Mouse (Mus musculus): ENCODE measurements around the gene Josd2. TPM values are rescaled to one million over a fixed set of nuclear protein-coding genes. Genes with fewer than 3 reads are reported as not detected.
A peak's percentile ranks its signal among the peaks of the same experiment; 100 is the strongest.

Gene Josd2
- polyA plus RNA-seq, 1 experiment from 2014 or later = 27.9 TPM

- no peak overlapping the region for H3K4me3 ChIP-seq (replicated peaks; ENCODE audit: low read depth, low read length)
- no peak for ATAC-seq (ENCODE audit: low FRiP score, low TSS enrichment)
- WGBS = 80% methylated on average over 9 of the region's 9 CpGs
- no peak overlapping the region for H3K27ac ChIP-seq (replicated peaks; ENCODE audit: low read depth, low read length)
- no peaks in the 10 kb centered on the region for H3K27me3 ChIP-seq (ENCODE audit: control insufficient read depth, insufficient read depth, low read length)
- no peak for DNase-seq
- peaks cover 31% of the 10 kb centered on the region for H3K4me1 ChIP-seq (ENCODE audit: control insufficient read depth, insufficient read depth, low read length)
- H3K9me3 ChIP-seq (ENCODE audit: control insufficient read depth, low read length) = no peaks in the 10 kb centered on the region
- H3K36me3 ChIP-seq (ENCODE audit: control insufficient read depth, insufficient read depth, low read length) = 0 out of 2 replicates have a peak, but pooled peaks cover 9% of the 10 kb centered on the region
- H3K4me2 ChIP-seq (ENCODE audit: low read length) = no peak overlapping the region
- H3K9ac ChIP-seq (replicated peaks; ENCODE audit: low read length) = no peak overlapping the region
Measured at GRCm38 (mm10) chr7:44434089-44434488, 33.7 kb upstream of the Josd2 start.

- Histone ChIP-seq H3K36me3 (ENCODE audit: control insufficient read depth, insufficient read depth, low read length) (0 out of 2 replicates have a peak, but pooled peaks cover 9% of the 10 kb centered on the region), H3K9me3 (ENCODE audit: control insufficient read depth, low read length) (no peaks in the 10 kb centered on the region), H3K4me1 (ENCODE audit: control insufficient read depth, insufficient read depth, low read length) (peaks cover 33% of the 10 kb centered on the region), H3K4me3 (replicated peaks; ENCODE audit: low read depth, low read length) (no peak overlapping the region), H3K9ac (replicated peaks; ENCODE audit: low read length) (no peak overlapping the region), H3K27ac (replicated peaks; ENCODE audit: low read depth, low read length) (no peak overlapping the region), H3K27me3 (ENCODE audit: control insufficient read depth, insufficient read depth, low read length) (no peaks in the 10 kb centered on the region), H3K4me2 (ENCODE audit: low read length) (no peak overlapping the region)
- ATAC-seq (ENCODE audit: low FRiP score, low TSS enrichment) = no peak
- WGBS = 73% methylated on average over 5 of the region's 5 CpGs
- no peak for DNase-seq
Measured at GRCm38 (mm10) chr7:44435796-44436195, 32.0 kb upstream of the Josd2 start.

GRCm38 (mm10) chr7:44436267-44436666, 31.5 kb upstream of the Josd2 start:
- Histone ChIP-seq H3K4me2 (ENCODE audit: low read length) (no peak overlapping the region), H3K36me3 (ENCODE audit: control insufficient read depth, insufficient read depth, low read length) (0 out of 2 replicates have a peak, but pooled peaks cover 9% of the 10 kb centered on the region), H3K4me3 (replicated peaks; ENCODE audit: low read depth, low read length) (no peak overlapping the region), H3K27ac (replicated peaks; ENCODE audit: low read depth, low read length) (no peak overlapping the region), H3K9me3 (ENCODE audit: control insufficient read depth, low read length) (no peaks in the 10 kb centered on the region), H3K27me3 (ENCODE audit: control insufficient read depth, insufficient read depth, low read length) (no peaks in the 10 kb centered on the region), H3K9ac (replicated peaks; ENCODE audit: low read length) (no peak overlapping the region; the same call in 1 of the 2 replicates), H3K4me1 (ENCODE audit: control insufficient read depth, insufficient read depth, low read length) (peaks cover 33% of the 10 kb centered on the region)
- ATAC-seq (ENCODE audit: low FRiP score, low TSS enrichment) = no peak
- peak; percentile 50 for DNase-seq
- WGBS = 7% methylated on average over 1 of the region's 1 CpGs

GRCm38 (mm10) chr7:44437188-44437587, 30.6 kb upstream of the Josd2 start:
- ATAC-seq (ENCODE audit: low FRiP score, low TSS enrichment) = no peak
- H3K9ac ChIP-seq (replicated peaks; ENCODE audit: low read length) = no peak overlapping the region
- WGBS = 86% methylated on average over 1 of the region's 1 CpGs

DNA sequence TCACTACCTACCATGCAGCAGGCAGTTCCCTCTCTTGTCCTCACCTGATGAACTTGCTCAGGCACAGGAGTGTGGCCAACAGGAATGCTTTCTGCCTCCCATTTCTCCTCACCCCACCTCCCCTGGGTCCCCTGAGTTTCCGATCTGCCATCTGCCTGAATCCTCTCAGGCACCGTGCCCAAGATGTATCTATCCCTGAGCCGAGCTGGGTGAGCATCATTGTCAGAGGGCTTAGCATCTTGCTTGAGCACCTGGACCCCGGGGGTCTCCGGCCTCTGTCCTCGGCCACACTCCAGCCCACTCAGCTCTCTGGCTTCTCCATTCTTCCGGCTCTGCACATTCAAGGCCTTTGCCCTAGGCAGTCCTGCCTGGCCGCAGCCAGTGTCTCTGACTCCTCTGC, 29.8 kb upstream of the Josd2 start:
- WGBS = 59% methylated on average over 8 of the region's 8 CpGs
- no peaks in the 10 kb centered on the region for H3K9me3 ChIP-seq (ENCODE audit: control insufficient read depth, low read length)
- ATAC-seq (ENCODE audit: low FRiP score, low TSS enrichment) (no peak), DNase-seq (no peak)
- H3K27ac ChIP-seq (replicated peaks; ENCODE audit: low read depth, low read length) = no peak overlapping the region
- no peak overlapping the region for H3K4me3 ChIP-seq (replicated peaks; ENCODE audit: low read depth, low read length)
- H3K4me1 ChIP-seq (ENCODE audit: control insufficient read depth, insufficient read depth, low read length) = peaks cover 25% of the 10 kb centered on the region; the same call in 1 of the 2 replicates
- H3K9ac ChIP-seq (replicated peaks; ENCODE audit: low read length) = no peak overlapping the region
- H3K36me3 ChIP-seq (ENCODE audit: control insufficient read depth, insufficient read depth, low read length) = 0 out of 2 replicates have a peak, but pooled peaks cover 9% of the 10 kb centered on the region
- H3K4me2 ChIP-seq (ENCODE audit: low read length) = no peak overlapping the region
- no peaks in the 10 kb centered on the region for H3K27me3 ChIP-seq (ENCODE audit: control insufficient read depth, insufficient read depth, low read length)

More at GRCm38 (mm10) chr7:44437188-44437587, 30.6 kb upstream of the Josd2 start:
- Histone ChIP-seq H3K36me3 (ENCODE audit: control insufficient read depth, insufficient read depth, low read length) (0 out of 2 replicates have a peak, but pooled peaks cover 9% of the 10 kb centered on the region), H3K4me2 (ENCODE audit: low read length) (no peak overlapping the region), H3K4me1 (ENCODE audit: control insufficient read depth, insufficient read depth, low read length) (peaks cover 27% of the 10 kb centered on the region), H3K27ac (replicated peaks; ENCODE audit: low read depth, low read length) (no peak overlapping the region), H3K9me3 (ENCODE audit: control insufficient read depth, low read length) (no peaks in the 10 kb centered on the region), H3K4me3 (replicated peaks; ENCODE audit: low read depth, low read length) (no peak overlapping the region), H3K27me3 (ENCODE audit: control insufficient read depth, insufficient read depth, low read length) (no peaks in the 10 kb centered on the region)
- DNase-seq = no peak

GRCm38 (mm10) chr7:44439696-44440095, 28.1 kb upstream of the Josd2 start:
- DNase-seq (no peak), ATAC-seq (ENCODE audit: low FRiP score, low TSS enrichment) (no peak)
- Histone ChIP-seq H3K27ac (replicated peaks; ENCODE audit: low read depth, low read length) (0 out of 2 replicates have a peak overlapping the region, but pooled peaks have one; percentile 41), H3K9me3 (ENCODE audit: control insufficient read depth, low read length) (no peaks in the 10 kb centered on the region), H3K27me3 (ENCODE audit: control insufficient read depth, insufficient read depth, low read length) (no peaks in the 10 kb centered on the region), H3K4me1 (ENCODE audit: control insufficient read depth, insufficient read depth, low read length) (peaks cover 28% of the 10 kb centered on the region), H3K4me2 (ENCODE audit: low read length) (no peak overlapping the region), H3K4me3 (replicated peaks; ENCODE audit: low read depth, low read length) (no peak overlapping the region), H3K36me3 (ENCODE audit: control insufficient read depth, insufficient read depth, low read length) (peaks cover 4% of the 10 kb centered on the region), H3K9ac (replicated peaks; ENCODE audit: low read length) (no peak overlapping the region)
- 81% methylated on average over 2 of the region's 2 CpGs for WGBS

DNA sequence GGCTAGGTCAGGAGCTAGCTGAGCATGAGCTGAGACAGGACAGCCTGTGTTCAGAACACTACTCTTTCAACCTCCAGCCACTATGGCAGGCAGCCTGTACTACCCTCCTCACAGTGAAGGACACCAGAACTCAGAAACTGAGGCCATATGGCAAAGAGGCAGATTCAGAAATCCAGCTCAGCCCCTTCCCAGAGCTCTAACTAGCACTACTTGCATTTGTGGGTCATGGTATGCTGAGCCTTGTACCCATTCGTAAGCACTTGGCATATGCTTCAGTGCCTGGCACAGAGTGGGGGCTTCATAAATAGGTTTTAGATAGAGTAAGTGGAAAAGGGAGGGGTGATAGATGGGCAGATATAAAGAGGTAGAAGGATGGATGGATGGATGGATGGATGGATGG, 27.3 kb upstream of the Josd2 start:
- no peak for ATAC-seq (ENCODE audit: low FRiP score, low TSS enrichment)
- H3K9me3 ChIP-seq (ENCODE audit: control insufficient read depth, low read length) = no peaks in the 10 kb centered on the region
- peaks cover 12% of the 10 kb centered on the region for H3K36me3 ChIP-seq (ENCODE audit: control insufficient read depth, insufficient read depth, low read length)
- WGBS = 91% methylated on average over 1 of the region's 1 CpGs
- no peak for DNase-seq
- no peak overlapping the region for H3K9ac ChIP-seq (replicated peaks; ENCODE audit: low read length)
- no peak overlapping the region for H3K4me2 ChIP-seq (ENCODE audit: low read length)
- H3K27me3 ChIP-seq (ENCODE audit: control insufficient read depth, insufficient read depth, low read length) = no peaks in the 10 kb centered on the region
- H3K4me3 ChIP-seq (replicated peaks; ENCODE audit: low read depth, low read length) = no peak overlapping the region
- H3K27ac ChIP-seq (replicated peaks; ENCODE audit: low read depth, low read length) = no peak overlapping the region; the same call in 1 of the 2 replicates
- H3K4me1 ChIP-seq (ENCODE audit: control insufficient read depth, insufficient read depth, low read length) = peaks cover 36% of the 10 kb centered on the region

DNA sequence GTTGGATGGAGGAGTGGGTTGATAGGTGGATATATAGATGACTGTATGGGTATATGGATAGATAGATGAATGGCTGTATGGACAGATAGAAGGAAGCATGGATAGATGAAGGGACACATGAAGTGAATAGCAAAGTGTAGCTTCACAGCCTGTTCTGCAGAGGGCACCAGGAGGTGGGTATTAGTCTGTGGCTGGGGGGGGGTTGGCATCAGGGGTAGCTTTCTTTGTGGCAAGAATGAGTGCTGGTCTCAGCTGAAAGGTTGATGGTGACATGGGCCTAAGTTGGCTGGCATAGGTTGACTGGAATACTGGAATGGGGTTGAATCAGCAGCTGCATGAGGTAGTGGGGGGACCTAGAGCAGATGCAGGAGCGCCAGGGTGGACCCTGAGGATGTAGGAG, 26.6 kb upstream of the Josd2 start:
- Histone ChIP-seq H3K9ac (replicated peaks; ENCODE audit: low read length) (peak overlapping the region; percentile 97), H3K27ac (replicated peaks; ENCODE audit: low read depth, low read length) (peak overlapping the region; percentile 99), H3K9me3 (ENCODE audit: control insufficient read depth, low read length) (no peaks in the 10 kb centered on the region), H3K4me1 (ENCODE audit: control insufficient read depth, insufficient read depth, low read length) (peaks cover 43% of the 10 kb centered on the region), H3K36me3 (ENCODE audit: control insufficient read depth, insufficient read depth, low read length) (peaks cover 19% of the 10 kb centered on the region), H3K27me3 (ENCODE audit: control insufficient read depth, insufficient read depth, low read length) (no peaks in the 10 kb centered on the region), H3K4me3 (replicated peaks; ENCODE audit: low read depth, low read length) (peak overlapping the region; percentile 69), H3K4me2 (ENCODE audit: low read length) (peak overlapping the region; percentile 97)
- no peak for ATAC-seq (ENCODE audit: low FRiP score, low TSS enrichment)
- WGBS = 15% methylated on average over 1 of the region's 1 CpGs
- no peak for DNase-seq

DNA sequence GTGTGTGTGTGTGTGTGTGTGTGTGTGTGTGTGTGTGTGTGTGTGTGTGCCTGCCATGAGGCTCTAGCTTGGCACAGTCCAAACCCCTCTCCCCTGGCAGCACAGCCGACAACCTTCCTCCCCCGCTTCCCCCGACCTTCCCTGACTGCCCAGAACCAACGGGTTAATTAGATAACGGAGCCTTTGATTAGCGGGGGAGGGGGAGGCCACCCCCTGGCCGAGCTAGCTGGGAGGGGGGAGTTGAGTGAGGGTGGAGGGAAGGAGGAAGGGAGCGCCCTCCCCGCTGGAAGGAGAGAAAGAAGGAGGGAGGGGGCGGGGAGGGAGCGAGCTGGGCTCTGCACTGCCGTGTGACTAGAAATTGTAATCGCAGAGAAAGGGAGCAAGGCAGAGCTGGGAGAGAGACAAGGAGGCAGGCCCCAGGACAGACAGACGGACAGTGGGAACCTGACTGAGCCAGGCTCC, 26.1 kb upstream of the Josd2 start:
- Histone ChIP-seq H3K9ac (replicated peaks; ENCODE audit: low read length) (peak overlapping the region; percentile 97), H3K9me3 (ENCODE audit: control insufficient read depth, low read length) (no peaks in the 10 kb centered on the region), H3K4me1 (ENCODE audit: control insufficient read depth, insufficient read depth, low read length) (peaks cover 48% of the 10 kb centered on the region), H3K36me3 (ENCODE audit: control insufficient read depth, insufficient read depth, low read length) (peaks cover 24% of the 10 kb centered on the region), H3K27ac (replicated peaks; ENCODE audit: low read depth, low read length) (peak overlapping the region; percentile 99), H3K4me2 (ENCODE audit: low read length) (peak overlapping the region; percentile 97), H3K4me3 (replicated peaks; ENCODE audit: low read depth, low read length) (peak overlapping the region; percentile 69), H3K27me3 (ENCODE audit: control insufficient read depth, insufficient read depth, low read length) (no peaks in the 10 kb centered on the region)
- ATAC-seq (ENCODE audit: low FRiP score, low TSS enrichment) = peak; percentile 74
- 0% methylated on average over 12 of the region's 14 CpGs for WGBS
- DNase-seq = peak; percentile 91
